Mouse (Mus musculus) right cerebral cortex, postnatal 10 days (tissue): ENCODE results near the gene Zc3h12a.

Source experiments
- DNase-seq, 2 experiments: peaks; one replicate each; pipeline ENCODE4 v3.0.0; 2021; ENCODE audit warnings: low spot score in 2 of 2

The Zc3h12a gene

DNA sequence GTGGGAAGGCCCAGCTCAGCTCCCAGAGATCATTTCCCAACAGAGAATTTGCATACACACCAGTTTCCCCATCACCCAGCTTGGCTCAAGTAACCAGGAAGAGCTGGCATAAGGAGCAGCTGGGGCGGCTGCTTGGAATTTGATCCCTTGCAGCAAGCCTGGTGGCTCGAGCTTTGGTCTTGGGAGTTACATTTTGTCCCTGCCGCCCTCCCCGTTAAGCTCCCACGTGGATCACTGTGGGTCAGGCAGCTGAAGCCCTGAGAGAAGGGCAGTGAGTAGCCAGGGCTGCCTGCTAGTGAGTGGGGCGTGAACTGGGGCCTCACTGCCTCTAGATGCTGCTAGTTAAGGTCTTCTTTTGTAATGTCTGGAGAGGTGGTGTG, 11.9 kb downstream of the Zc3h12a start:
- DNase-seq = no peak

DNA sequence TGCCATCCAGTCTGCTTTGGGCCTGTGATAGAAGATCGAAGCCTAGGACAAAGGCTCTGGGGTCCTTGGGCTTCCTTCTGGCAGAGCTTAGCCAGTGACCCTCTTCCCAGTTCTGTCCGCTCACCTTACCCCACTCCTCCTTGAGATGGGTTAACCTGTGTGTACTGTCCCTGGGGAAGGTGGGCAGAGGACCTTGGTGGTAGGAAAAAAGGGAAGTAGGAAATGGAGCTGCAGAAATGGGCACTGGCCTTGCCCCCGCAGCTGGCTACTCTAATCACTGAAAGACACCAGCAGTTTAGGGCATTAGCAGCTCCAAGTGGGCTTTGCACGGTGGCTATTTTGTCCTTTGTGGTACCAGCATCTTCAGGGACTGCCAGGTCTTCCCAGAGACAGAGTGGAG, 12.6 kb downstream of the Zc3h12a start:
- no peak for DNase-seq

DNA sequence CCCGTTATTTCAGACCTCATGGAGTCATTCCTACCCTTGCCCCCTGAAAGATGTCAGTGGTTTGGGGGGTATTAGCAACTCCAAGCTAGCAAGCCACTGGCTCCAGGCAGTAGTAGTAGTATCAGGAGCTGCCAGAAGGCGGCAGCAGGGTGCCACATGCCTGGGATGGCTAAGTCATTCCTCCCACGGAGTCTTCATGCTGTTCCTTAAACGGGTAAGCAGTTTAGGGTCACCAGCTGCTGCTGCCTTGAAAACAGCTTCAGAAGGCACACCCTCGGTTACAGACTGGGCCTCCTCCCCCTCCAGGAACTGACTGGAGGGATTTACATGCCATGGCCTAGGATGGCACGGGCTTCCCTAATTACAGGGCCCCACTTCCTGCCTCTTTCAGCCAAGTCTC, 13.0 kb downstream of the Zc3h12a start:
- DNase-seq = peak; percentile 91 to 93

DNA sequence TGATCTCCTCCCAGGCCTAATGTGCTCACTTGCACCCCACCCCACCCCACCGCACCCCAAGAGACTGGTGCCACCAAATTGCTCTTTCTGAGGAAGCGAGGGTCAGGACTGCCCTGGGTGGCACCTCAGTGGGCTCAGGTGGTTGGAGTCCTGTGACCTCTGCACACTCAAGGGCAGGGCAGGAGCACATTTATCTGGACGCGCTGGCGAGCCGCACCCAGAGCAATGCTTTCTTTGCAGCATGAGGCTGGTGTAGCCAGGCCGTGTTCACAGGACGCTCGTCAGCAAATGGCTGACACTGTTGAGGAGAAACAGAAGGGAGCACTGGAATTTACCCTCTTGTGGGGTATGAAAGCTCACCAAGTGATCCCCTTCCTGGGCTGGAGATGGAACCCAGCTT, 22.3 kb downstream of the Zc3h12a start:
- no peak for DNase-seq

DNA sequence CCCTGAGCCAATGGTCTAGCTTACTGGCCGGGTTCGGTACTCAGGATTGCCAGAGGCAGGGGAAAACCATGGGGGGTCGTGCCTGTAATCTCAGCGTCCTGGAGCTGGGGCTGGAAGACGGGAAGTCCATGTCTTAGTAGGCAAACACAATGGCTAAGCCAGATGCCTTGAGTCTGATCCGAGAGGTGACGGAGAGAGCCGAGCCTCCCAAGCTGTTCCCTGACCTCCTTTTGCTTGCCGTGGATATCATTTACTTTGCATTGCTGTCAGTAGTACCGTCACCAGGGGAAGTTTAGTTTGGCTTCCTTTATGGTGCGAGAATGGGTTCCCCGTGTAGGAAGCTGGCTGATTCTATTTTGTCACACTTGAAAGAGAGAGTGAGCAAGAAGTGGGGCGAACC, 26.3 kb downstream of the Zc3h12a start:
- no peak for DNase-seq

DNA sequence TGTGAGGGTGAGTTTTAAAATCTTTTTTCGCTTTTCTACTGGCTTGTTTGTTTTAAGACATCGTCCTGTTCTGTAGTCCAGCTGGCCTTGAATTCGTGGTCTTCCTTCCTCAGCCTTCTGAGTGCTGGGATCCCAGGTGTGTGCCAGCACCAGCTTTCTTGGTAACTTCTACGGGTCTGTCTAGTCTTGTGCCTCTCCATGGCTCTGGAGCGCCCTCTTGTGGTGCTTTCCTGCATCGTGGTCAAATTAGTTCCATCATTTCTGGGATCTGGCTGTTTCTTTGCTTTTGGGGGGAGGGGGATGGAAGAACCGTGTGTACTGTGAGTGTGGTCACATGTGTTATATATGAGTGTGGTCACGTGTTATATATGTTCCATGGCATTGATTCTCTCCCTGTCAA, 28.2 kb downstream of the Zc3h12a start:
- peak; percentile 81 to 90 for DNase-seq

DNA sequence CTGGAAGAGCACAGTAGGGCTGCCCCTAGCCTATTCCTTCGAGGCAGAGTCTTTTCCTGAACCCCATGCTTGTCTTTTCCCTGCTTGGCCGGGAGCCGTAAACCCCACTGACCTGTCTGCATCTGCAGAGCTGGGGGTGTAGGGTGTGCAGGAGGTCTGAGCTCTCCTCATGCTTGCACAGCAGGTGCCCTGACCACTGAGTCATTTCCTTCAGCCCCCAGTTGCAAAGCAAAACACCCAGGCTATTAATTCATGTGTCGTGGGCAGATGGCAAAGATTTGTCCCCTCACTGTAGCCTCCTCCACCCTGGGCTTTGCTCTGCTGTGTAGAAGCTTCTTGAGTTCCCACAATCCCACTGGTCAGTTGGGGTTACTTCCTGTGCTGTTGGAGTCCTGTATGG, 30.2 kb downstream of the Zc3h12a start:
- DNase-seq = no peak

DNA sequence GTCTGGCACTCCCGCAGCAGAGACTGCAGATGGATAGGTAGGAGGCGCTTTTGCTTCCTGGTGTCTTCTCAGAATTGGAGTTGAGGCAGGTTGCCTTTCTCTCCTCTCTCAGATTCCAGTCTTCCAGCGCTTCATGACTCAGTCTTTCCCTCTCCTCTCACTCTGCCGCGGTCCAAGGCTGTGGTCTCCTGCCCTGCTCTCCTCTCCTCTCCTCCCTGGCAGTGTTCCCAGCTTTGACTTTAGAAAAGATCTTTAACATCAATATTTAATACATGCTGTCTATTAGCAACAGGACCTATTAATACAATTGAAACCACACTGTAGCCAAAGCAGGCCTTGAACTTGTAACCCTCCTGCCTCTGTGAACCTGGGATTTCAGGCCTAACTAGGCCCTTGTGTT, 31.6 kb downstream of the Zc3h12a start:
- DNase-seq = no peak

DNA sequence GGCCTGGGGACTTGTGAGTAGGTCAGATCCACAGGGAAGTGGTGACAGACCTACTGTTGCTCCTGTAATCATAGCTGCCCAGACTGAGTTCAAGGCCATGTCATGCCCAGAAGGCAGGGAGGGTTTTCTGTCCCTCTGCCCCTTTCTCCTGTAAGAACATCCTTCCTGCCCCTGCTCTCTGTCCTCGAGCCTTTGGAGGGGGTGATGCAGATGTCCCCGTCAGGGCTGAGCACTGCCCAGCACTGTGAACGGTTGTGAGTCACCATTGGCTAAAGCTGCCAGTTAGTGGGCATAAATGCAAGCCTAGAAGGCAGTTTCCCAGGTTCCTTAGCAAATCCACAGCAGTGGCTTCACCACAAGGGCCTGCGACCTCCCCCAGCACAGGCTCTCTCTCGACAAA, 34.6 kb downstream of the Zc3h12a start:
- DNase-seq = no peak

DNA sequence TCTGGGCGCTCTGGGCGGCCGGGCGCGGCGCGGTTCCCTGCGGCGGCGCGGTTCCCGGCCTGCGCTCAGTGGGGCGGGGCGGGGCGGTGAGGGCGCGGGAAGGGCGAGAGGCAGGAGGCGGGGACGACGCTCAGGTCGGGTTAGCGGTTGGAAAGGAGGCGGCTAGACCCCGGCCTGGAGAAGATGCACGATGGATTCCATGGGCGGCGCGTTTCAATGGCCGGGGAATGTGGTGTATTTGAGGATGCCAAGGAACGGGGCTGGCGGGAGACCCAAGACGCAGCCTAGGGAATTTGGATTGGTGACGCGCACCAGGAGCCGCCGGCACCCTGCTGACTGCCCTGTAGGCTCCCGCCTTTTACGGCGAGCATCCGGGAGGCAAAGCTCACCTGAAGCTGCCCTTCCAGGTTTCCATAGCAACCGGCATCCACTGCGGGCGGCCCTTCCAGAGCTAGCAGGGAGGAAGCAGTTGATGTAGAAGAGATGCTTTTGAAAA, 42.2 kb downstream of the Zc3h12a start:
- peak; percentile 82 to 87 for DNase-seq

DNA sequence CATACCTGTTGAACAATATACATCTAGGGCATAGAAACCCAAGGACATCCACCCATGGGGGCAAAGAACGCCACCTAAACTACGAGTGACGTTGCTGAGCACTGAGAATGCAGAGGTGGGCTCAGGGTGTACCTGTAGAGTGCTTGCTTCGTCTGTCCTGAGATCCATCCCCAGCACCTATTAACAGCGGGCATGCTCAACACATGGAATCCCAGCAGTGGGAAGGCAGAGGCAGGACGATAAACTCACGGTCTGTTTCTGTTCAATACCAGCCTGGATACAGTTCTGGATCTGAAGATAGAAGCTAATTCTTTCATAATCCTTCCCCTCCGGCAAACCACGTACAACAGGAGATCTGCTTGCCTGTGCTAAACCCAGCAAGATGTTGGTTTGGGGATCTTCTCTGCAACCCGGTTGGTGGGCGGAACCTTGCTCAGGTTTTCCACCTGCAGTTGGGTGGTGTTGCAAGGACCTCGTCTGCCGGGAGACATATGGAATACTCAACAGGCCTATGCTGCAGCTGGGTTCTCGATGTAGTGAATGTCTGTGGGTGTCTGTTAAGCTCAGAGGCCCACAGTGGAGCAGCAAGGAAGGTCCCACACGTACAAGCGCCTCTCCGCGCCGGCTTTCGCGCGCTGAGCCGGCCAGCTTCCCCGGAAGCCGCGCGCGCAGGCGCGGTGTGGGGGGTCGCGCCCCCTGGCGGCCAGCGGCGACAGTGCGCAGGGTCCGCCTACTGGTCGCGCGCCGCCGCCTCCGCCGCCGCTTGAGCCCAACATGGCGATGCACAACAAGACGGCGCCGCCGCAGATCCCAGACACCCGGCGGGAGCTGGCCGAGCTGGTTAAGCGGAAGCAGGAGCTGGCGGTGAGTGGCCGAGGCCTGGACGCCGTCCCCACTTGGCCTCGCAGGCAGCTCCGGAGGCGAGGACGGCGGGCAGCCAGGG, 43.0 kb downstream of the Zc3h12a start, which contains the start of gene Meaf6:
Gene Meaf6 (plus strand): TSS at position 732 of the 943 bp plus-strand sequence.
- DNase-seq = peak; percentile 92 to 94

DNA sequence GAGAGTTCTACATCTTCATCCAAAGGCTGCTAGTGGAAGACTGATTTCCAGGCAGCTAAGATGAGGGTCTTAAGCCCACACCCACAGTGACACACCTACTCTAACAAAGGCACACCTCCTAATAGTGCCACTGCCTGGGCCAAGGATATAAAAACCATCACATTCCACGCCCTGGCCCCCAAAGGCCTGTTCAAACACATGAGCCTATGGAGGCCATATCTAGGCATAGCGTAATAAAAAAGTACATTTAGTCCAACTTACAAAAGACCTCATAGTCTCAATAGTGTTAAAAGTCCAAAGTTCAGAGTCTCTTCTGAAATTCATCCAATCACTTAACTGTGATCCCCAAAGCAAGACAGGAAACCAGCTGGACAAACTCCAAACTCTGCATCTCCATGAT, 48.9 kb downstream of the Zc3h12a start:
- DNase-seq = no peak

DNA sequence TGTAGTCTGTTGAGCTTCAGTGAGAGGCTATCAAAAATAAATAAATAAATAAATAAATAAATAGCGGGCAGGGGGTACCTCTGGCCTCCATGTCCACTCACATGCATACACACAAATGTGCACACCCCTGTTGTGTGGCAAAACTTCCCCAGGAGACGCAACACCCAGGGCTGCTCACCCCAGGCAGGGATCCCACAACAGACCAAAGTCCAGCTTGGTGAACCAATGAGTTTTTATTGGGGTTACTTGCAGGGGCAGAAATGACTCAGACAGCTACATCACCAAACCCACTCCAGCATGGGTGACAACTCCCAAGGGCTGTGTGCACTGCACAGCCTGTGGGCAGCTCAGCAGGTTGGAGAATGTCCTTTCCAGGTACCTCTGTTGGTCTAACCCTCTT, 49.9 kb downstream of the Zc3h12a start:
- no peak for DNase-seq
